Mouse (Mus musculus) adrenal gland, postnatal 0 days (tissue): Measurements from ENCODE around the gene Pah. TPM values are rescaled to one million over a fixed set of nuclear protein-coding genes. Genes with fewer than 3 reads are reported as not detected.

Experiments
- polyA plus RNA-seq: library from polyadenylated mRNA; unstranded; fragments of >200 nt; fragmentation: Nextera tagmentation; extraction: Ambion mirVana; gene quantifications from 2 replicates; pipeline ENCODE4 v1.2.1, GENCODE M21; 2015

Pah gene
- 4.5 and 10.5 TPM in 2 replicates for polyA plus RNA-seq

GRCm38 (mm10) chr10:87521646-87522045, at the start of gene Pah:
Pah (plus strand) TSS chr10:87521795.

GRCm38 (mm10) chr10:87493576-87493975, 28.0 kb upstream of the Pah start, which contains the start of gene Ascl1:
Ascl1 (minus strand) TSS chr10:87493660.

Other genes with a start within 250 kb of the Pah start
- gene Ascl1, start 28.1 kb upstream of the Pah start, polyA plus RNA-seq = 2.1 and 3.5 TPM in 2 replicates